Mouse (Mus musculus) right cerebral cortex, postnatal 14 days (tissue): ENCODE data around the gene Pip5k1b.

Experiments used
- DNase-seq: peaks from one replicate; pipeline ENCODE4 v3.0.0; 2022

The Pip5k1b gene

DNA sequence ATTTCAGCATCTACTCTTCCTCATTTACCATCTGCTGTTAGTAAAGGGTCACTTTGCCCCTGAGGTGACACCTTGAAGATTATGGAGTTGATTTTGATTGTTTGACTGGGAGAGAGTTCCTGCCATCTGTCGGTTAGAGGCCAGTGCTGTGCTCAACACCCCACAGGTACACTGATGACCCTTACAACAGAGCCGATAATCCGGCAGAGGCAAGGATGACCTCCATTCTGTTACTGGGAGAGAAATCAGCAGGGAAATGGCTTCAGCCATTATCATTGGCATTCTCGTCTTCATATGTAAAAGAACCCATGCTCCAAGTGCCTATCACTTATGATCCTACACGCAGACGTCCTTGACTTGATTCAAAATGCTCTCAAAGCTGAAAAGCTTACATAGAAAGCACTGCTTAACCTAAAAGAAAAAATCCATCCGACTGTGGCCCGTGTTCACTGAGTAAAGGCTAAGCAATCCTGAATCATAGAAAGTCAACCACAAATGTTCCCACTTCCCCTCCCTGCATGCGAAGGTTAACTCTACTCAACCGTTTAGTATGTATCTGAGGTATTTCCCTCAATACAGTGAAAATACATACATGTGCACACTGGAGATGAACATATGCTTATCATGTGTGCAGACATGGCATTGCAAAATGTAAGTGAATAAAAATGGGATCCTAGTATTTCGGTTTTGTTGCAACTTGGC, 146.7 kb downstream of the Pip5k1b start:
- no peak for DNase-seq

DNA sequence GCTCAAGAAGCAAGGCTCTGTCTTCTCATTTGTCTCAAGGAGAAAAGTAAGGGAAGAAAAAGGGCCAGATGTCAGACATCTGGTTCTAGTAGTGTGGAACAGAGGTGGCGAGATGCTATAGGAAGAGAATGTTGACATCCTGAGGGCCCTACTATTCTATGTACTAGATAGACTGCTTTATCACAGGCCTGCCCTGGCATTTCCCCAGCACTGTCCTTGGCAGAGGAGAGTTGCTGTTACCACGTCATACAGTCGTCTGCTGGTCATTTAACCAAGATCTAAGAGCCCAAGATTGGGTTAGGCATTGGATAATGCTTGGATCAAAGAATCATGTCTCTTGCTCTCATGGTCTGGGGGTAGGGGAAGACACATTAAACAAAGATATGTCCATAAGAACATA, 151.0 kb downstream of the Pip5k1b start:
- no peak for DNase-seq

DNA sequence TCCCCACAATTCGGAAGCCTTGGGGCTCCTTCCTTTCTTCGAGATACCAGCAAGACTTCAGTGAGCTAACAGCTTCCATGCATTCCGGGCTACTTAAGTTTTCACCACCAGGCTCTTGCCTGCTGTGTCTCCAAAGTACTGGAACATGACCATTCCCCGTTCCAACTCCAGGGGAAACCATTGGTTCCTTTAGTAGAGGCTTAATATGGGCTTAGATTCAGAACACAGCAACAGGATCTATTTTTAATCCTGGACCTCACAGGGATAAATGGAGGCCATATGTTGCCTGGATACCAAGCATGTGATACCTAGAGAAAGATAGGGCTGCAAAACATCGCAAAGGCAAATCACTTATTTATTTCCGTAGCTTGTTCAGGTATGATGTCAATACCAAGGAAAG, 152.4 kb downstream of the Pip5k1b start:
- DNase-seq = no peak

DNA sequence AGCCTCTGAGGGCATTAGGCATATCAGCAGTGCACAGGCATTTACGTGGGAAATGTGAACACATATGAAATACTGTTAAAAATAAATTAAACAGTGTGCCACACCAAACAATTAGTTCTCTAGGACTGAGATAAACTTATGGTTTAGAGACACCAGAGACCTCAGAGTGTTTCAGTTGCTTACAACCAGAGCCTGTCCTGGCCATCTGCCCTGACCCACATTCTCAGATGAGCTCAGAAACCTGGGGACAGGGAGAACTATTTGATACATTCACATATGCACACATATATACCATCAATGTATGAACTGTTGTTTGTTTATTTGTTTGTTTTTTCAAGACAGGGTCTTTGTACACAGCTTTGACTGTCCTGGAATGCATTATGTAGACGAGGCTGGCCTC, 161.8 kb downstream of the Pip5k1b start:
- DNase-seq = no peak

DNA sequence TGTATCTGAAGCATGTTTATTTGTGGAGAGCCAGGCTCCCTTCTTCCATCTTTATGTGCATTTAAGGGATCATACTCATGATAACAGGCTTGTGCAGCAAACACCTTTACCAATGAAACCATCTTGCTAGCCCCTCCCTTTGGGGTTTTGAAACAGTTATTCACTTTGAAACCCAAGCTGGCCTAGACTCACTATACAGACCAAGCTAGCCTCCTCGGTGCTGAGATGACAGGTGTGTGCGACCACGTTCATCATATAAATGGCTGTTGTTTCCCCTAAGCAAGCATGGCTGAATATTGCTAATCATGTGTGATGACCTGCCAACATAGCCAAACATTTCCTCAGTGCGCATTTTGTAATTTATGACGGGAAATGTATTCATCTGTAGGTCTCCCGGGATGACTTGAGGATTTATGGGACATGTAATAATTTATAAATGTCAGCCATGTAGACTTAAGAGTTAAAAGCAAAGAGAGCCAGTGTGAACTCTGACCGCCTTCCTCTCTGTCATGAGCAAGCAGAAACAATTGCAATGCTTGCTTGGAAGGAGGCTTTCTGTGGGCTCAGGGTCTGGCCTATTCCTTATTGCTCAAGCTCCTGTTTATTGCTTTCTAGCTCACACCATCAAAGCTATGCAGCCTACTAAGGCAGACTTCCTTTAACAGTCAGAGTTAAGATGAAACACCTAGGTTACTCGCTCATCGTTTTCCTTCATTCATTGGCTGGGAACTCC, 164.0 kb downstream of the Pip5k1b start:
- DNase-seq = no peak

DNA sequence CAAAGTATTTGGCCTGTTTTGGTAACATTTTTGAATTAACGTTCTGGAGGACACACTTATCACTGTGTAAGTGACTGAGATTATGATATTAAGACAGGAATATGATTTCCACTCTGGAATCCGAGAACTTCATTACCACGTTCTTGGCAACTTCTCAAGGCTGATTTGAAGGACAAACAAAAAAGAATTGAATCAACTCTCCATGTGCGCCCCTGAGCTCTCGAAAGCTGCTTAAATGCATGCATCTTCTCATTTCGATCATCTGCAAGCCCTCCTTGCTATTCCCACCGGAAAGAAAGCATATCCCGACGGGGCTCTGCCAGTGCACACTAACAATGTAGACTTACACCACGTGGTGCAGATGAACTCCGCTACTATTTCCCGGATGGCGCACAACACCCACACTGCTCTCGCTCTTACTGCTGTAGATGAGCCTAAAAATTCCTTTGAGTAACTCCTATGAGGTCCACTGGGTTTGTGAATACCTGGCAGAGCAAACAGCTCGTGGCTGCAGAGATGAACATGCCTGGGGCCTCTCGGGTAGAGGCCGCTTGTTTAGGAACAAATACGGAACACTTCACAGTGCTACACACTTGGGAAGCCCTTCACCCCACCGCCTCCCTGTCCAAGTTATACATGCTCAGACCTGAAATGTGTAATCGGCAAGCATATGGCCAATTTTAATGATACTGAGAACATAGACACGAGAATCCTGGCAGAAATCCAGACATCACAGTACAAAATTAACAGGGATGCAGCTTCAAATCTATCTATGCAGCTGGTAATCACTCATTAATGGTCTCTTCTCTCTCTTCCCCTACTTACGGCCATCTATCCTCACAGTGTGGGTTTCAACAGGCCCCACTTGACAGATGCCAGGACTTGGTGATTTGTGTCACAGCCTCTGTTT, 168.5 kb downstream of the Pip5k1b start:
- DNase-seq = no peak

DNA sequence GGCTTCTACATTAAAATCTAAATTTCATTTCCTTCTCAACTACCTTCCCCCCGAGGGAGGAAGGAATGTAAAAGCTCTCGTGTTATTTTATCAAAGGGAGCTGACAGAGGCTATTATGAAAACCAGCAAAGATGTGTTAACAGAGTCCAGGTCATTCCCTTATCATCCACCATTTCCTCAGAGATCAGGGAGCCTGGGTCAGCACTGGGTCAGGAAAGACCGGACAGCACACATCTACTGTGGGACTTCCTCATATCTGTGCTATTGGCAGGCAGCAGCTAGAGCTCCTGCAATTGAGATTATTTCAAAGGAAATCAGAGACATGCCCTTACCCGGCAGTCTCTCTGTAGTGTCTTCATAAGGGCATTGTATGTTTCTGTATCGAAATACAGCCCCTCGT, 177.2 kb downstream of the Pip5k1b start:
- no peak for DNase-seq

DNA sequence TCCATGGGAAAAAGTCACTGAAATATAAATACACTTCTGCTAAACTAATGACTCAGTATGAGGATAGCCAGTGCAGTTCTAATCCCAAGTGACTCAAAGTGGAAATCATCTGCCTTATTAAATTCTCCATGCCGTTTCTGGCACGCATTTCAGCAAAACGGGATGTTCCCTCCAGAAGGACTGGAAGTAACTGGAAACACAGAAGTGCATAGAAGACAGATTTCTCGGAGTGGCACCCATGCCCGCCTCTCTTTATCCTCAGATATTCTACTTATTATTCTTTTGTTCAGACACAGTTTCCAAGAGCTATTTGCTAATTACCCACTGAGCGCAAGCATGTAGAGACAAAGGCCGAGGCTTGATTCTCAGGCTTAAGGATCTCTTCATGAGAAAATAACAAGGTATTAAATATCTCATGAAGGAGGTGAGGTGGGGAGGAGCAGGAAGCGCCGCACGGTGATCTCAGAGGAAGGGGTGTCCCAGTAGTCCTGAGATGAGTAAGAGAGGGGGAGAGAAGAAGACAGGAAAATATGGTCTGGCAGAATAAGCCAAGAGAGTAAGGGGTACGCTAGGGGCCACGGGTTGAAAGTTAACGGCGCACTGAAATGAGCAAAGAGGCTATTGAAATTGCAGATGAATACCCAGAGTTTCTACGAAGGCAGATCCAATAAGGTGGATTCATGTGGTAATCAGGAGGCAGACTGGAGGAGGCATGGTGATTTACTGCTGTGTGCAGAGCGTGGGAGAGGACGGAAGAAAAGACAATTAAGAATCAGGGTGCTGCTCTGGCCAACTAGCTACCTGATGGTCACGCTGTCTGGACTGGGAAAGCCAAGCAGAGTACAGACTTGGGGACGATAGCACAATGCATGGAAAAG, 183.7 kb downstream of the Pip5k1b start:
- DNase-seq = no peak

DNA sequence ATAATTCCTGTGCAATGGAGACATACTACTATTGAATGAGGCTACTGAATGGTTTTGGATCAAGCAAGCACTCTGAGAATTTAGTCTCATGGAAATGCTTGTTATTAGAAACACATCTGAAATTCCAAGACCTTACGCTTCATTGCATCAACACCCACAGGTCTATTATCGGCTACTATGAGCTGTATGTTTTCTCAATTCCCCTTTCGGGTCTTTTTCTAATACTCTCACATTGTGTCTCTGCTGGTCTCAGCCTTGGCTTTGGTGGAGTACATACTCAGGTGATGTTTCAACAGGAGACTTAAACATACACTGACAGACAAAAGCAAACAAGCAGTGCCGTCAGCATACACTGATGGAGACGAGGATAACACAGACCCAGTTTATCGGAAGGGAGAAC, 187.3 kb downstream of the Pip5k1b start:
- no peak for DNase-seq

DNA sequence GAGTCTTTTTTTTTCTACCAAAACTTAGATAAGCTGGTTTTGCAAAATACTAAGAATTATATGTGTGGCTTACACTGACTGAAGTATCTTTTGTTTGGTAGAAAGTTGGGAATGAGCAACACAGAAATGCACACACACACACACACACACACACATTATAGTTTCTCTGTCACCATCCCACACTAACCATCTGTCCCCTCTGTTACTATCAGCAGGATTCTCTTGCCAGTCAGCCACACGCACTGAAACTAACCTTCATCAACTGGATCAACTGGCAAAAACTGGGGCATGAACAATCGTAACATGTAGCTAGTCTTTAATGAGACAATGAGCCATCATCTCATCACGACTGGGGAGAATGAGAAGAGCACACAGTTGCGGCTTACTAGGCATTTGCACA, 187.9 kb downstream of the Pip5k1b start:
- DNase-seq = no peak

DNA sequence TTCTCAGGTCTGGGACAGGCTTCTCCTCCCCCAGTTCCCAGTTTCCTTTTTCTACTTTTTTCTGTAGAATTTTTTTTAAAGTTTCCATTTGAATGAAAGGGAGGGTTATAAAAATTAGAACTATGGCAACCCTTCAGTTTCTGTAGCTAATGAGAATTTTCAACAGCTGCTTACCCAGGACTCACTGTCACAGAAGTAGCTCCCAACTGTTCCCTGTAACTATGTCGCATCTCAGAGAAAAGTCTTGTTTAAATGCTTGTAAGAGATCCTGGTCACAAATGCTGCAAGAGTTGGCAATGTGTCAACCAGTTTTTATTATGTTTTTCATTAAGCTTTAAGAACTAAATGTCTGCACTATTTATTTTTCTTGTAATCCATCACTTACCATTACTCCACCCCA, 188.9 kb downstream of the Pip5k1b start:
- DNase-seq = no peak

DNA sequence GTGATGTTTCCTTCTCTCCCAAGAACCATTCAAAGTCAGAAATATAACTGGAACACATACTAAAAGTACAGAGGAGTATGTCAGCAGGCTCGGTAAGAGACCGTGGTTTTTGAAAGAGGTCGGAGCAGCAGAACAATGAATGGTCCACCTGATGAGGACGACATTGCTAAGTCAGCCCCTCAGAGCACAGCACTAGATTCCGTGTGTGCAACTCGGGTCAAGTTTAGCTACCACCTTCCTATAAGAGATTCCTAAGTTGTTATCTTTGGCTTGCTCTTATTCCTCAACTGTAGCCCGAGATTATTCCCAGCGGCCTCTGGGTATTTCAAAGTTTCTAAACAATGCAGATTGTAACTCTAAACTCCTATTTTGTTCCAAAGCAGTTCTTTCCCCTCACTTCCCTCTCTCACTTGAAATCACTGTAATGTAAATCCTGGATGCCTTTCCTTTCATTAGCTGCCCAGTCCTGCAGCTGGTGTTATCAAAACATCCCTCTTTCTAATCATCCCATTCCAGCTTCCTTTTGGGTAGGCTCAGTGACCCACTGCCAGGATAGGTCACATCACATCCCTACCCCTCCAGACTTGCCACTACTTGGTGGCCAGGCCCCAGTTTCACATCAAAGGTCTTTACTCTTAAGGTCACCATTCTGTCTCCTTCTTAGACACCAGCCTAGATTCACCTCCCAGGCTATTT, 192.9 kb downstream of the Pip5k1b start:
- DNase-seq = no peak

DNA sequence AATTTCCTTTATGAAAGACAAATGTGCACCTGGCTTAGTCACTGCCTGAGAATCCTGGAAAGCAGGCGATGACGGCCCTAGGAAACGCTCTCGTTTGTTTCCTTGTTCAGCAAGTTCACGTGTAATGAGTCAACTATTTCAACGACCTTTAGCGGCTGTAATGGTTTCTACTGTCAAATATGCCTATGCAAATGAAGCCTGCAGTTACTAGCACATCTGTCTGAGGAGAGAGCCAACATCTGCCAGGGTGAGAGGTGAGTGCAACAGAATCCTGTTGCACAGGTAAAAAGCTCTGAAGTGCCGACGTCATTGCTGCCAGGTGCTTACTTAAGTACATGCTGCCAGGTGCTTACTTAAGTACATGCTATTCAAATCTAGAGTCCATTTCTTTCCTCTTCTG, 196.4 kb downstream of the Pip5k1b start:
- DNase-seq = no peak

DNA sequence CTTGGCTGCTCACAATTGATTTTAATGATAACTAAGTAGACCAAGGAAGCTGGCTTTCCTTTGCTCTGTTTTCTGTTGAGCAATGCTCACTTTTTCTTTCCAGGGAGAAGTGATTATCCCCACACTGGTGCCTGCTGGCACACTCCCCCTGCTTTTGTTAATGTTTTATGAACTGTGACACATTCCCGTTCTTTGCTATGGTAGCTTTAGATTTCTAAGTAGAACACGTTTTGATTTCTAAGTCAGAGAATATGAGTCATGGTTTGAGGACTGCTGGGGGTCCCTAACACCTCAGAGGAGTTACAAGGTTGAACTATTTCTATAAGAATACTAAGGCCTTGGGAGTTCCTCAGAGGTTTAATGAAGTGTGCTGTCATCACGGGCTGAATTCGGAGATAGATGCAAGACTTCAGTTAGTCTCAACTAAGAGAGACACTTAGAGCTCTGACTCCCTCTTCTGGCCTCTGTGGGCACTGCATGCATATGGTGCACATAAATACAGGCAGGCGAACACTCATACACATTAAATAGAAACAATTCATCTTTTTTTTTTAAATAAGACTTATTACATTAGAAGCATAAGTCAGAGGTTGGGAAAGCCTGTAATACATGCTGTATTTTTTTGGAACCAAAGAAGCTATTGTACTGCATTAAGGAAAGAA, 203.2 kb downstream of the Pip5k1b start:
- no peak for DNase-seq

DNA sequence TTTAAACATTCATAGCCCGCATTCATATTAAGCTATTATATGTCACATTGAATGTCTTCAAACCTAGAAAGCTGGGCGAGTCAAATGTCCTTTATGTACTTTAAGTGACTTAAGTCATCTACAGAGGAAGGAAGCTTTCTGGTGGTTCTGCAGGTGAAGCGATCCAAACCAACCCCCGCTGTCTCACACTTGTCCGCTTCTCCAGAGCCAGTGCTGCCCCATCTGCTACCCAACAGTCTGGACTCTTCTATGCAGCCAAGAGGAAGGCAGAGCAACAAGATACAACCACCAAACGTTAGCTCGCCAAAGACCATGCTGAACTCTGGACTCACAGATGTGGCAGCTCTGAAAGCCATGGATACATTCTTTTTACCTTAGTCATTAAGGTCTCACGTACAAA, 211.2 kb downstream of the Pip5k1b start:
- DNase-seq = no peak

DNA sequence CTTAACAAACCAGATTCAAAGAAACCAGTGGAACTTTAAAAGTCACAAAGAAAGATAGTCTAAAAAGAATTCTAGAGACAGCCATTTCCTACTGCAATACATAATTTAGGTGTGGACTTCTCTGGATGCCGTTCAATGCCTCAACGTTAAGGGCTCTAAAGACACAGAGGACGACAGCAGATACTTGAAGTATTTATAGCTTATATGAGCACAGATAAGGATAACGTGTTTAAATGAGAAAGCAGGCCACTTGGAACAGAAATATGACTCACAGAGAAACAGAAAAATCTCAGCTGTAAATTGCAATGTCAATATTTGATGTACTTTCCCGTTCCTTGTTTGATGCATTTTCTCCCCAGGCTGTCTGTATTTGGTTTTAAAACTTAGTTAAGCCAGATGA, 212.9 kb downstream of the Pip5k1b start:
- DNase-seq = no peak

DNA sequence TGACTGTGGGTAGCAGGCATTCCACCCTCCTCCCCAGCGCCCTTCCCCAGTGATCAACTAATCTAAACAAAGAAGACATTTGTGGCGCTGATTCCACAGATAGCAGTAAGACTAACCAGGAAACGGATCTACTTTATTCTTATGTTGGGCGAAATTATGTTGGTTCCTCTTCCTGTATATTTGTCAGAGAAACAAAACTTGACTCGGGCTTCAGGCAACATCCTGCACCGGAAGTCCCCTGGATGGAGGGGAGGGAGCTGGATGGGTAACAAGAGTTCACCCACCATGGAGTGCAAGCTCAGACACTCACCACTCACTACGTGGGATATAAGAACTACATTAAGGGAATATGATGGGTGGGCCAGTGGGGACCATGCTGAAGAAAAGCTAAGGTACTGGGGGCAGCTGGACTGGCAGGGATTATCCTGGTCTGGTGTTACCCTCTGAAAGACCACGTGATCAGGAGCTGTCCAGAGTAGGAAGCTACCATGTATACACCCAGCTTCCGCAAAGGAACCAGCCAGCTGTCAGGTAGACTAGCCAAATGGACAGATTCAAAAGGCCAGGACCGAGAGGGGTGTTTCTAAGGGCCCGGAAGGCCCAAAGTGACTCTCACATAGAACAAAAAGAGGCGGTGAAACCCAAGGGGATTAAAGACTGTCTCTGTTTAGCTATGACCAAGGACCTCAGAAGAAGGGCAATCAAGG, 219.1 kb downstream of the Pip5k1b start:
- DNase-seq = no peak

DNA sequence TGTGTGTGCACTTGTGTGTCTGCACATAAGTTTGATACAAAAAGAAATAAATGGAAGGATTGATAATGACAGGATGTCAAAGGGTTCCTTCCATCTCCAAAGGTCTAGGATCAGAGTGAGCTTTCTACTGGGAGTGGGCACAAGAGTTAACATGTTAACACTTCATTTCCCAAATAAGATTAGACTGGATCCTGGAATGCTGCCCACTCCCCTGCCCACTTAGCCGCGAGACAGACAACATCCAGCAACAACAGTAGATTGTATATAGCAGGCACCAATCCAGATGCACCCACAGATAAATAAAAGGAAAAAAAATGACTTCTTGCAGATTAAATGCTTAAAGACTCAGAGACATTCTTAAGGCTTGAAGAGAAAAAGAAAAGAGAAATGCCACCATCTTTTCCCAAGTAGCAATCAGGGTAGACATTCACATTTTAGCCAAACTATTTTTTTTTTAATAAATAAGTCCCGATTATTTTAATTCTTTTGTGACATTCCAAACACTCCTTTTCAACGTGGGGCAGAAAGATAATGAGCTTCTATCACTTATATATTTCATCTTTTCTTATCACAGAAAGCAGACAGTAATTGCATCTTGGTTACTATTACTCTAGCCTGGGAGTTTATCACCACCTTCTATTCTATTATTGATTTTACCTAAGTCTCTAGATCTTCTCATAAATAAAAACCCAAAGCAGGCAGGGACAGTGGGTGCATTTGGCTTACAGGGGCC, 219.9 kb downstream of the Pip5k1b start:
- DNase-seq = no peak

DNA sequence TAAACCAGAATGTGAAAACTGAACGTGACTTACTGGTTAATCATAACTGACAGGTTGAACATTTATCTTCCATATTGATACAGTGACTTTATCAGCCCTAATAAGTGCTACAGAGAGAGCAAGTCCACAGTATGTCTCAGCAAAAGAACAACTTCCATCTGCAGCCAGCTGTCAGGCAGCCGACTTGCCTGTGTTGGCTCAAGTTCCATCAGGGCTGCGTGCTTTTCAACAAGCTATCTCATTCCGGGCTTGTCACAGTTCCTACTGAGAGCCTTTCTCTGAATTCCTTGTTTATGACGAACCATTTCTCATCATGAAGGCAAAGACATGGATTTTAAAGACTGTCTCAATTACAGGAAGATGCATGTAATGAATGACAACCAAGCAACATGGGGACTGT, 222.7 kb downstream of the Pip5k1b start:
- no peak for DNase-seq

DNA sequence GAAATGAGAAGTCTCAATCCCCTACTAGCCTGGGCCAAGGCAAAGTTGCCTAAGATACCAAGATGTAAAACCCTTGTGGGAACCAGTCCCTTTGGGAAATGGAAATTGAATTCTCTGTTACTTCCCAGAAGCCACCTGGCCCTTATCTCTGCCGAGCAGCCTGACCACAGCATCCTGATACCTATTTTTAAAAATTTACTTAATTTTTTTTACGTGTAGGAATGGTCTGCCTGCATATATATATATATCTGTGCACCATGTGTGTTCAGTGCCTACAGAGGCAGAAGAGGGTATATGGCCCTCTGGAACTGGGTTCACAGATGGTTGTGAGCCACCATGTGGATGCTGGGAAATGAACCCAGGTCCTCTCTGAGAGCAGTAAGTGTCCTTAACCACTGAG, 224.4 kb downstream of the Pip5k1b start:
- no peak for DNase-seq
